Mouse (Mus musculus) kidney, adult 9 months (tissue): ENCODE results near the gene Cnnm3.

Experiments
- DNase-seq: peaks from one replicate; pipeline ENCODE4 v3.0.0; 2022

Gene Cnnm3

DNA sequence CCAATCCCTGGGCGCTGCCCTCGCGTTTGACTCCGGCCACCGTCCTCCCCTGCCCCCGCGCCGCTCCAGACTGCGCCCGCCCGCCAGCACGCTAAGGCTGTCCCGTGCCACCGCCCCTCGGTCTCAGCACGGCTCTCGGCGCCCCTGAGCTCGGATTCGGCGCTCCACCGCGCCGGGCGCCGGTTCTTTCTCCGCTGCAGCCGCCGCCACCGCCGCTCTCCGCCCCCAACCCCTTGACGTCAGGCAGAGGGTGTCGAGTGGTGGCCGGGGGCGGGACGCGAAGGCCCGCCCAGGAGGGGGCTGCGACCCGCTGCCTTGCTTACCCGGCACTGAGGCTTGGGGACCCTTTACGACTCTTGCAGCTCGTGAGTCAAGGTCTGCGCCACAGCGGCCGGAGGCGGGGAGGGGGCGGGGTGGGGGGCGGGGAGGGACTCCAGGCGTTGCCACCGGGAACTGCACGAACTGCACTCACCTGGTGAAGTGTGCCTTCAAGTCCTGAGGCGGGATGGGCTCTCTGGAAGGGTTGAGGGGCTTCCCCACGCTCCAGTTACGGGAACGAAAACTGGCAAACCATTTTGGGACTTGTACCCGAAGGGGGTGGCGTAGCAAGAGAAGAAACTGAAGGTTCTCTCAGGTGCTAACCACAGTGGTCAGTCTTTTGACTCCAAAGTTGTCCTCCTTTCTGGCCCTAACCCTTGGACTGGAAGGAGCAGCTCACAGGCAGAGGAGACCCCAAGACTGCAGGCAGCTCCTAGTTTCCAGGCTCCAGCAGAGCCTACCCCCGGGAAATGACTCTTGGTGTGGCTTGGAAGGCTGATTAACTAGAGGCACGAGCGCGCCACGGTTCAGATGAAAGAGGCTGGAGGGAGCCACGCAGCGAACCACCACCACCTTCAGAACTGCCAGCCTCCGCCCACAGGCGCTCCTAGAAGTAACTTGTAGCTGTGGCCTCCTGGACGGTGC, 46.6 kb downstream of the Cnnm3 start, which contains the start of gene Sema4c:
Gene Sema4c (minus strand): TSS at position 319 of the 963 bp plus-strand sequence.
- peak; percentile 53 for DNase-seq

DNA sequence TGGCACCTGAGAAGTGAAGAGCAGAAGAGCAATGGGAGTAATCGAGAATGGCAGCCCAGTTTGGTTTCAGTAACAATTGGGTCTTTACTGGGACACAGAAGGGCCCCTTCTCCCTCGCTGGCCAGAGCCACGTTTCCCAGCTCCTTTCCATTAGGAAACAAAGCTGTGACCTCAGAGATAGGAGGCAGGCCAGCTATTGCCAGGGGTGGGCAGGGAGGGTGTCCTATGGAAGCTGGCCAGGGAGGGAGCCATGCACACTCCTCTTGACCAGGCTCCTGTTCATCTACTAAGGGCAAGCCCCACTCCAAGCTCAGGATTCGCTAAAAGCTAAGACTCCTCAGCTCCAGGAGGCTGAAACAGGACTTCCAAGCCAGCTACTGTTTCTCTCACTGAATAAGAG, 47.6 kb downstream of the Cnnm3 start:
- no peak for DNase-seq

DNA sequence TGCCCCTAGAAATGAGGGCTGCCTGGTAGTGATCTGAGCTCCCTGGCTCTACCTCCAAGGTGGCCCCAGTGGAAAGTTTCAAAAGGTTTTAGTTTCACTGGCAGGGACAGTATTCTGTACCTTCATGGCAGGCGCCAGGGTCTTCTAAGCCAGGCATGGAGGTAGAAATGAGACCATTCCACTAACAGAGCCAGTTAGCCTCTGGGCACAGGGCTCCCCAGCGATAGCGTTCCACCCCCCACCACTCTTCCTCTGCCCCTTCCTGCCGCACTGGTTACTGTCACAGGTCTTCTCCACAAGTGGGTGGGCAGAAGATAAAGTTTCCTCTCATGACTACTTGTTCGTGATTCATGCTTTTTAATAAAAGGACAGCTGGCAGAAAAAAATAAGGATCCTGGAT, 48.2 kb downstream of the Cnnm3 start:
- no peak for DNase-seq

DNA sequence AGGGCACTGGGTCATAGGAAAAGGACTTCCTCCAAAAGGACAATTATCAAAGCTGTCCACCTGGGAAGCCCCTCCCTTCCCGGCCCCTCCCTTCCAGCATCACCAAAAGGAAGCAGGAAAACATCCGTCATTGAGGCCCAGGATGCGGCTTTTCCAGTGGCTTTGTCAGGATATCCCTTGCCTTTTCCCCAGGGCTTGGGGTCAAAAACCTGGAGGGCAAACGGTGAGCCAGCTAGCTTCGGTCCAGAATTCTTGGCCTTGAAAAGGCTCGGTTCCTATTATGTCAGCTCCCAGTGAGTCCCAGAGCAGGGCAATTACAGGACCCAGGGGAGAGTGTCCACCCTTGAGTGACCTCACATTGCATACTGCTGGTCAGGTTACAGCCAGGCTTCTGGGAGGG, 49.2 kb downstream of the Cnnm3 start:
- peak; percentile 78 for DNase-seq

DNA sequence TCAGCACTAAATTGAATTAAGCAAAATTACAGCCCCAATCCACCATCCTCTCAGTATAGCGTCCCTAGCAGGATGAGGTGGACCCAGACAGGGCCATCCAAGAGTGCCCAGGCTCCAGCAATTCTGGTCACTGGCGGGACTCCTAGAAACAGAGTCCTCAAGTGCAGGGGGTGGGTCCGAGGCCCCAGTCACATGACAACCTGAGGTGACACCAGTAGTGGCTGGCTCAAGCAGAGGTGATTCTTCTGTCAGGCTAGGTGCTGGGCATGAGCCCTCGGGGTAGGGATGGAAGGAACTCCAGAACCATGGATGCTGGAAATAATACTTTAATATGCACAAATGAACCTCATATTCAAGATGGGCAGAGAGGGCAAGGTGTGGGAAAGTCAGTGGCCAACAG, 50.7 kb downstream of the Cnnm3 start:
- no peak for DNase-seq

DNA sequence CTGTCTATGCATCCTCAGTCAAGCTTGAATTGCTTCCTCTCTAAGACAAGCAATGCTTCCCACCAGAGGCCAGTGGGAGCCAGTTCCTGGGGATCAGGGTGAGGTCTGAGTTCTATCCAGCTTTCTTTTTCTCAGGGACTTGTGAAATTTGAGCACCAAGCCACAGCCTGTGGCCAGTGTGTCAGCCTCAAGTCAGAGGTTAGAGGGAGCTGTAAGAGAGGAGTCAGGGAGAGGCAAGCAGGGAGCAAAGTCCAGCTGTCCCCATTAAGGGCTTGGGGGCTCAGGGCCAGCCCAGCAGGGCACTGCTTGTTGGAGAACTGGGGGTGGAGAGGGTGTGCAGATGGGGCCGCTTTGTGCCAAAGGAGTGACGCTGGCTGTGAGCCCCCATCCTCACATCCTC, 51.5 kb downstream of the Cnnm3 start:
- DNase-seq: no peak

DNA sequence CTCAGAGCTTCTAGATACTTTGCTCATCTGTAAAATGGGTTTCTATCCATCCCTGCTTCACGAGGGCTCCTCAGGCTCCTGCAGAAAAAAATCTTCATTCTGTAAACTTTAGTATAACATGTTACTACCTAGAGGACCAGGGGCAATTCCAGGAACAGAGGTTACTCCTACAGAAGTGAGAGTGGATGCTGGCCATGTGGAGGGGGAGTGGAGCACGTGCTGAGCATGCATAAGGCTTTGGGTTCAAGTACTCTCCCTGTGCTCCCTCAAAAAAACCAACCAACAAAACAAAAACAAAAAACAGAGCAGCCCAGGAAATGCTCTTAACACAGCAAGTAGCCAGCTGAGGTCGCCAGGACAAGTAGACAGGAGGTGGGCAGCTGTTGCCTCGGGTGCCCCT, 52.0 kb downstream of the Cnnm3 start:
- no peak for DNase-seq

DNA sequence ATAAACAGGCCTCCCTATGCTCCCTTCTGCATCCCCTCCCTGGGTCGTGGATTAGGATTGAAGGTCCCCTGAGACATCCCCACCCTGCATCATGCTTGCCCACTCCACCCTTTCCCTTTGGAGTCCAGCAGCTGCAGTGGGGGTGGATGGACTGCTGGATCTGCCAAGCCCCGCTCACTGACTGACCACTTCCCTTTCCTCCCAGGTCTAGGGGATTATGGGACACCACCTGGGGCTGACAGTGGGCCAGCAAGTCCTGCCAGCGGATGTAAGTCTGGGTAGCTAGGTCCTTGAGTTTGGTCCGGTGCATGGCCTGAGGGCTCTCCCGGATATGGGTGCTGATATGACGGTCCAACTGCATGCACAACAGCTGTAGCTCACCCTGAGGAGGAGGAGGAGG, 52.4 kb downstream of the Cnnm3 start:
- DNase-seq: peak; percentile 56

DNA sequence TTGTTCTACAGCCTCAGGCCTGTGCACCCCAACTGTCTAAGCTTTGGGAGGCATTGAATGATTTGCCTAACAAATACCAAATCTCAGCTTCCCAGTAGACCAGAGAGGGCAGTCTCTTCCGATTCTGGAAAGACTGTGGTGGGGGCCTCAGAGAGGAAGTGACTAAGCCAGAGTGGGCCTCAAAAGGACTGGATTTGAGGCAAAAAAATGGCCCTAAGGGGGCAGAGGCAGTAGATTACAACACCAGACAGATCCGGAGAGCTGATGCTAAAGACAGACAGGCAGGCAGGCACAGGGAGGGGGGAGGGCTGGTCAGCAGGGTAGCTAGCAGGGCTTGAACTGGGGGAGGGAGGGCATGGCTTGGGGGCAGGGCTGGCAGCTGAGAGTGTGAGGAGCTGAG, 54.8 kb downstream of the Cnnm3 start:
- no peak for DNase-seq

DNA sequence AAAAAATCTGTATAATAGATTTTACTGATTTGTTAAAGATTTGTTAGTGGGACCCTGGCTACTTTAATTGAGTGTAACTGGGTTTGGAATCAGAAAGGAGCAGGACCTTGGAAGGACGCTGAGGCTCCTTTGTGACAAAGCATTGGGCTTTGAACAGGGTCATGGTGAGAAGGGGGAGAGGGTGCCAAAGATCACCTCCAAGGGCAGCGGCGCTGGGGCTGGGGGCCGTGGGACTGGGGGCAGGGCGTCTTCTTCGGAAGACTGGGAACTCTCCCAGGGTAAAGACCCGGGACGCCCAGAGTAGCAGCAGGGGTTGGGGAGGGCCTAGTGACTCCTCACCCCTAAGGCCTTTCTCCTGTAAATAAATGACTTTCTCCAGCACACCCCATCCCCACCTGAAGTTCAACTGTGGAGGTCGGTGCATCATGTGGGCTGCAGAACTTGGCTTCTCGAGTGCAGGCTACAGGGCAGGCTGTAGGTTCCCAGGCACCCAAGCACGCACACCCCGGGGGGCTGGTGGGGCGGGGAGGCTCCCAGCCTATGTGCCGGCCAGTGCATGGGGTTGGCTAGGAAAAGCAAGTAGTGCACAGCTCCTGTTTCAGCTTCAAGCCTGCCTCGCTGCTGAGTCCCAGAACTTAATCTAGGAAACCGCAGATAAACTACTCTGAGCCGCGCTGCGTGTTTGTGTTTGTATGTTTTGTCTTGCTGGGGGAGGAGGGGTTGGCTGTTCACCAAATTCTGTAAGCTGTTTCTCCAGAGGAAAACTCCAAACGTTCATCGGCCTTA, 56.3 kb downstream of the Cnnm3 start:
- no peak for DNase-seq

DNA sequence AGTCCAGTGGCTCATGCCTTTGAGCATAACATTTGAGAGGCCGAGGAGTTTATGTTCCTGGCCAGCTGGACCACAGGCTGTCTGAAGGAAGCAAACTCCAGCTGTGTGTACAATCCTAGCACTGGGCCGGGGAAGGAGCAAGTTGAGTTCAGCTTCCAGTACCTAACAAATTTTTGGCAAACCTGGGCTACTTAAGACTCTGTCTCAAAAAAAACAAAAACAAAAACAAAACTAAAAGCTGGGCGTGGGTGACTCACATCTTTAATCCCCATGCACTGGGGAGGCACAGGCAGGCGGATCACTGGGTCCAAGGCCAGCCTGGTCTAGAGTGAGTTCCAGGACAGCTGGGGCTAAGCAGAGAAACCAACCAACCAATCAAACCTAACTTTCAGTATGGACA, 57.1 kb downstream of the Cnnm3 start:
- no peak for DNase-seq

DNA sequence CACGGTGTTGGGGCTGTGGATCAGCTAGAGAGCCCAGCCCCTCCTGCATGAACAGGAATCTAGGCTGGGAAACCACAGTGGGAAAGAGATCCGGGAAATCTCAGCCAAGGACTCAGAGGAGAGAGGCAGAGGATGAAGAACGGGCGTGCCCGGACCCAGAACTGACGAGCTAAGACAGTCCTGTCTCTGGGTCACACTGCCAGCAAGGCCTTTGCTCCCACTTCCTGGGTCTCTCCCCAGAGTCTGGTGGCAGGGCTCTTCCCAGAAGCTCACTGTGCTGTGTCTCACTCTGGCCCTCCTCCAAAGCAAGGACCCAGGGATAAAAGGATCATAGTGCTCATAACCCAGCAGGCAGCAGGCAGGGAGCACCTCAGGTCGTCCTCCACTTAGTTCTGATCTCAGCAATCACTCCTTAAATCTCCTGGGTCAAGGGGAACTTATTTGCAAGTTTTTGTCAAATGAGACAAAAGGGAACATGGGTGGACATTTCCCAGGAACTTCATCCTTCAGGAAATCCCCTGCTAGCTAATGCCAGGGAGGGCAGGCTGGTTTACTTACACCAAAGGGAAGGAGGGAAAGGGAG, 58.1 kb downstream of the Cnnm3 start:
- no peak for DNase-seq

DNA sequence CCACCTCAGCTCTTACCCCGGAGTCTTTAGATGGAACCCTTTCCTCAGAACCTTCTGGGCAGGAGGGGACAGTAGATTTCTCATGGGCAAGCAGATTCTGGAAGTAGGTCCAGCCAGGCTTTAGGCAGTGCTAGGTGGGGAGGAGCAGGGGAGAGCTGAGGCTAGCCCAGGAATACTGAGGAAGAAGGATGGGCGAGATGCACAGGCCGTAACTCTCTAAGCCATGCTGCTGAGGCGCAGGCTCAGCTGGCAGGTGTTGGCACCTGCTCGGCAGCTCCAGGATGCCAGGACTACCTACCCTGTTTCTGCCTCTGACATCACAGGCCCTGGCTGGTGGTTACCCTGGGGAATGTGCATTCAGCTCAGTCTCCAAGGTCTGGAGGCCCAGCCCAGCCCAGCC, 58.7 kb downstream of the Cnnm3 start:
- no peak for DNase-seq

DNA sequence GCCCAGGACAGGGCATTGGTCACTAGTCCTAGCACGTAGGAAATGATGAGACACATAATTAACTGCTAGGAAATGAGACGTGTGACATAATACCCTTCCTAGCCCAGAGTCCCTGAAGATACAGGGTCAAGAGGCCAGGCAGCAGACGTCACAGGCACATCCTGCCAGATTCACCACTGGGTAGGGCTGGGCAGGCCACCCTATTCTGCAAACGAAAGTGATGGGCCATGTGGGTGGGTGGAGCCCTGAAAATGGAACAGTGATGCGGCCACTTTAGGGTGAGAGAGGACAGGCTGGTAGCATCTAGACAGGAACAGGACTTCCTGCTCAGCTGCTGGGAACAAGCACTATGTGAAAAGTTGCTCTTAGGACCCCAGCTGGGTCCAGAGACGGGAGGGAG, 60.0 kb downstream of the Cnnm3 start:
- DNase-seq: peak; percentile 85

DNA sequence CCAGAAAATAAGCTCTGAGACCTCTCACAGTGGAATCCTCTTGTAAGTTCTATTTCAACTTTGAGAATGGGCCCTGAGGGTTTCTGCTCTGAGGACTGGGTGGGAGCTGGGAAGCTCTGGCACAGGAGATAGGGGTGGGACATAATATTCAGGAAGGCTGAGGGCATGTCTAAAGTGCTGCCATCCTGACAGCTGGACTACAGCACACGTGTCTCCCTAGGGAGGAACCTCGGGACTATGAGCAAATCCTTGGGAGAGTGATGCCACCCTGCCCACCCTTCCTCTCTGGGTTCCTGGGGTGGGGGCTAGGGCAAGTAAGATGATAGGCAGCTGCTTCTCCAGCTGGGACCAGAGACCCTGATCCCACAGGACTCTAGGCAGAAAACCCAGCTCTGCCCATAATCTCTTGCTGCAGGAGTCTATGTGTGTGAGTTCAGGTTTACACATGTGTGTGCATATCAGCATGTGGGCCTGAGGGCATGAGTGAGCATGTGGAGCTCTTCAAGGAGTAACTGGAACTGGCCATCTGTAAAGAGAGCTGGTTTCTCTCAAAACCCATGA, 60.6 kb downstream of the Cnnm3 start:
- DNase-seq: no peak

DNA sequence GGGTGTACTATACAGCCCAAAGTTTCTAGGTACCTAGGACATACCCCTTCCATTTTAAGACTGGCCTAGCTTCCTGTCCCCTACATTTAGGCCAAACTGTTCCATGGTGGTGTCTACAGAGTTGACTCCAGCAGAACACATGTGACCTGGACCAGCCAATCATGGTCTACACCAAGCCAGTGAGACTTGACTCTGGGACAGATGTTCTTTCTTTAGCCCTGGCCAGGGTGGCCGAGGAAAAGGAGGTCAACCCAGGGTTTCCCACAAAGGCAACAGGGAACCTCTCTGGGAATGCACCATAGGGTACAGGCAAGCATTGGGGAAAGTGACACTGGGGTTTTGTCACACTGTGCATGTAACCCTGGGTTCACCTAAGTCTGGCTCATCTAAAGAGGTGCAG, 61.0 kb downstream of the Cnnm3 start:
- DNase-seq: no peak

DNA sequence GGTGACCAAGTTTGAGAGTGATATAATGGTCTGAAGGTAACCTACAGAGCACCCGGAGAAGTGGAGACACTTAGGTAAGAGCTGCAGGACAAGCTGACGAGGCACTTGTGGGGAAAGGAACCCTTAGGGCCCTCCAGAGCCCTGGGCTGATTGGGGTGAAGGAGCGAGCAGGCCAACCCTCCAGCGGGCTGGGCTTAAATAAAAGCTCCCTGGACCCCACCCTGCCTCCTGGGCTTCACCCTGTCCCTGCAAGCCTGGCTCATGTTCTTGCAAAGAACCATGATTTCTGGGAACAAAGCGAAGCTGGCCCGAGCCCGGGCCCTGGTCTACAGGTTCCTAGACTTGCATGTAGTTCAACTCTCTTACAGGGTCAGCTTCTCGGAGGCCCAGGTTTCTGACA, 61.9 kb downstream of the Cnnm3 start:
- DNase-seq: no peak

DNA sequence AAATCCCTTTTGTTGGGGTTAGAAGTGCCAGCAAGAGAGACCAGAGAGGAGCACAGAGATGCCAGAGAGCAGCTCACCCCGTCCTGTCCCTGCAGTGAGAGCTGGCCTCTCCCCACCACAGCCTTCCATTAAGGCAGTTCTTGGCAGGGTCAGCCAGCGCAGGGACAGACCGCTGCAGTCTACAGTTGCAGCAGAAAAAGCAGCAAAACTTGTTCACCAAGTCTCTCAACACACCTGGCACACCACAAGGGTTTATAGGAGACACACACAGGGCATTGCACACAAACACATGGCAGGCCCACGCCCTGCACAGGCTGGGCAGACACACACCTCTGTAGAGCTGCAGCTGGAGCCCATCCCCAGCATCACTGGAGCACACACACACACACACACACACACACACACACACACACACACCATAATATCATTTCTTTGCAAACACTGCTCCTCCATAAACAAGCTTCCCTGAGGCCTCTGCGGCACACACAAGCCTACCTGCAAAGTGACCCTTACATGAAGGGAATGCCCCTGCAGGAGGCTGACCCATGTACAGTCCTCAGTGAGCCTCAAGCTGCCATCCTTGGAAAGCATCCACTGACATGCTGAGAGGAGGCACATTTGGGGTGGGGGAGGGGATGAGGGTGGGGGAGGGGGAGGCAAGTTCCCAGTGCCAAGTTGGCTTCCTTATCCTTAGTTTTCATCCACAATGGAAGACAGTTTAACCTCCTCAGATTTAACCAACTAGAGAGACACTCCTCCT, 62.7 kb downstream of the Cnnm3 start:
- no peak for DNase-seq

DNA sequence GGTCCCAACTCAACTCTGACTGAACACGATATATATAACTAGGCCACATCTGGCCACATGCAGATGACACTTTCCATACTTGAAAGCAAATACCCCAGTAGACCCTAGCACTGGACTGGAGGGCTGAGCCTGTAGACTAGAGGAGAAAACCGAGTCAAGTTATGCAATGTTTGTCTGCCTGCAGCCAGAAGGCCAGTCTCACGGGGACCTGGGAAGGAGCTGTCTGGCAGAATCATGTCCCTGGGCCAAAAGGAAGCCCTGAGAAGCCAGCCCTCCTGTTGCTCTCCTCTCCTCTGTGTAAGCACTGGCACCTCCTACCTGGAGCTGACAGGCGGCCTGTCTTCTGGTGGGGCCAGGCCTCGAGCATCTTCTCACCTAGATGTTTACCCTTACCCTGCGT, 63.7 kb downstream of the Cnnm3 start:
- no peak for DNase-seq

DNA sequence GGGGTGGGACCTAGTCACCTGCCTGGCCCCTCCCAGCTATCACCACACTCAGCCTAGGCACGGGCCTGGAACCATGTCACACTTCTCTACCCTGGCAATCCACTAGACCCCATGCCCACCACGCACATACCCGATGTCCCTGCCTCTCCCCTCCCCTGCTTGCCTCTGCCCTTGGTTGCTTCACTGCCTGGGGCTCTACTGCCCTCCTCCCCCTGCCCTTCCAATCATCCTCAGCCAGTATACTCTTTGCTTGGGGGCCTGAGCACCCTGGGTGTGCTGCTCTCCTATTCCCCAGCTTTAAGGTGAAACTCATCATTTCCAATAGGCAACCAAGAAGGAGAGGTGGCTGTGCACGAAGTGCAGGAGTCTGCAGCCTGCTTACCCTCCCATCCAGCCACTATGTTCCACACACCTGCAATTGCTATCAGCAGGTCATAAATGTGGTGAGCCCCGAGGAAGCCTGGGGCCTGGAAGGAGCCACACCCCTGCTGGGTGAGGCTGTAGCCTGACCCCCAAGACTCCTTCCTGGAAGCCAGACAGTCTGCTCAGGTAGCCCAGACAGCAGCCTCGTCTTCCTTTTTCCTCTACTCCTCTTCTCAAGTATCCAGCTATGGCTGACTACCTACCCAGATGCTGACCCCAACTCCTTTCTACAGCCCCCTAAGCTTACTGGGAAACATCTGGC, 65.5 kb downstream of the Cnnm3 start:
- no peak for DNase-seq
